Mouse (Mus musculus) ZHBTc4 (cell line): ENCODE results near the gene Bend4.

Experiments used
- DNase-seq: peaks from one replicate; pipeline ENCODE4 v3.0.0-alpha.2; 2011; ENCODE audit warnings: low read depth, low spot score

Gene Bend4

DNA sequence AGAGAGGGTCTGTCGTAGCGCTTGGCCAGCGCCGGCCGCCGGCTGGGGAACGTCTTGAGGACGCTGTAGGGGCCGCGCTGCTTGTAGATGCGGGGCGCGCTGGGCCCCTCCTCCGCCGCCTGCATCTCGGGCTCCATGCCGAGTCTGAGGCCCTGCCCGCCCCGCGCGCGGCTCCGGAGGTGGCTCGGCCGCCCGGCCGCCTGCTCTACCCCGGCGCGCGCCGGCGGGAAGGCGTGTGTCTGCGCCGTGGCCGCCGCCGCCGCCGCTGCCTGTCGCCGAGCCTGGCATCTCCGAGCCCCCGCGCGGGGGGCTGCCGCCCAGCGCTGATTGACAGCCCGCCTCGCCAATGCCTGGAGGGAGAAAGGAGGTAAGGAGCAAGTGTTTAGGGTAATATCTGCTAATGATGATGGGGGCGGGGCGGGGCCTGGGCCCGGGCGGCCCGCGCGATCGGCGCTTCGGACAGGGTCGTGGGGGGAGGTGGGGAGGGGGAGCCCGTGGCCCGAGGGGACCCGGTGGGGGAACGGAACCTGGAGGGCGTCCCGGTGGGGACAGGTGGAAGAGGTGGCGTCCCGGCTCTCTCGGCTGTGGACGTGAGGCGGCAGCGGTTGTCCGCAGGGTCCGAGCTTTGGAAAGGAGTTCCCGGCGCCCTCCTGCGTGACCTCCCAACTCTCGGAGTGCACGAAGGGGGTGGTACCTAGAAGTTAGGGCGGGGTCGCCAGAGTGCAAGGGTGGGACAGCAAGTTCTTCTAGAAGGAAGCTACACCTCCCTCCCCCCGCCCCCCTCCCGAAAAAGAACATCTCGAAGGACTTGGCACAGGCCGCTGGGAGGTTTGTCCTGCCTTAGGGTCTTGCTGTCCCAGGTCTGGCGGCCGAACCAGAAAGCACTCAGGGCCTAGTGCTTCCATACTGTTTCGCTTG lies at the start of gene Bend4:
Gene Bend4, minus strand, starts transcription at position 868 of the 918 bp plus-strand sequence.
- DNase-seq = peak; percentile 96

DNA sequence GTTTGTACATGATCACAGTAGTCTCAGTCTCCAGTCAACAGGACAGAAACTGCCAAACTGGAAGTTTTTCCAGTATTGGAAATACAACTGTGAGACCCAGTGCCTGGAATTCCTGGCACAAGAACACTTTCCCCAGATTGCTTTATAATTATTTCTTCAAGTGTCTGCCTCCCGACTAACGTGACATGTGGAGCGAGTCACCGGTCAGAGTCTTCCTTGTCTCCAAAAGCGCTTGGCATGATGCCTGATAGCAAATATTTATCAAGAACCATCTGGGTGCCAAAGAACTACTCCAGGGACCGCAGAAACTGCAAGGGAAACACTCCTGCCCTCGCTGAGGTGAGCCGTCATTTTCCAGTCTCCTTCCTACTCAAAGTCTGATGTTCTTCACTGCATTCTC lies 45.6 kb upstream of the Bend4 start:
- no peak for DNase-seq

DNA sequence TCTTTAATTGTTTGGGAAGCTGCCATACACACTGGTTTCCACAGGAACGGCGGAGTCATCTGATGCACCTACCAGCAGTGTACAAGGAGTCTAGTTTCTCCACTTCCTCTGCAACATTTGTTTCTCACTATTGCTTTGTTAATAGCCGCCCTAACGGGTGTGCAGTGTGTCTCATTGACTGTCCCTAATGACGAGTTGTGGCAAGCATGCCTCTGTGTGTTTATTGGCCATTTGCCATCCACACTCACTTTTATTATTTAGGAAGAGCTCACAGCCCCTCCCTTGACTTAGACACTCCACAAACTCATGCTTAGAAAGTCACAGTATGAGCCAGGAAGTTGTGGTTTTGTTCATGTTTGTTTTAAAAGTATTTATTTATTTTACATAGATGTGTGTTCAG lies 45.0 kb upstream of the Bend4 start:
- DNase-seq = no peak

DNA sequence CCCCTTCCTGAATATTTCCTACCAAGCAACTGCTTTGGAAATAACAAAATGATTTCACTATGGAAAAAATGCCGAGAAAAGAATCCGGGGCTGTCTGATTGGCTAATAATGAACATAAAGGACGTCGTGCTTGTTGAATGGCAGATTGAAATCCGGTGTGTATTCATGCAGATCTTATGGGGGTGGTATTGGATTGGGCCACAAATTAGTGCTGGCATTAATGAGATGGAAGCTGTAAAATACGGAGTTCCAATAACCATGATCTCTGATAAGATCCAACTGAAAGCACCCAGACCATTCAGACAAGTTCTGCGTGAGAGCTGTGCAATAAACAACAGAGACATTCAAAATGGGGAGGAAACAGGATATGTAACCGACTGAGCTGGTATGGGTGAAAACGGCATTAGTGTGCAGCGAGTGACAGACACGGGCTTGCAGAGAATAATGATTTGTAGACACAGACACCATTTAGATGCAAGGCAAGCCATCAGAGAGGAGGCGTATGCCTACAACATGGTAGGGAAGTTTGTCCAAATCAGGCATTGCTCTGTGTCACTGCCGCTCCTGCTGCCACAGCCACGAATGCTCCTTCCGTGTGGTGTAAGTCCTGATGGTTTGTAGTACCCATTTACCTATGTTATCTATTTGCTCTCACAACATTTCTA lies 38.9 kb upstream of the Bend4 start:
- no peak for DNase-seq

DNA sequence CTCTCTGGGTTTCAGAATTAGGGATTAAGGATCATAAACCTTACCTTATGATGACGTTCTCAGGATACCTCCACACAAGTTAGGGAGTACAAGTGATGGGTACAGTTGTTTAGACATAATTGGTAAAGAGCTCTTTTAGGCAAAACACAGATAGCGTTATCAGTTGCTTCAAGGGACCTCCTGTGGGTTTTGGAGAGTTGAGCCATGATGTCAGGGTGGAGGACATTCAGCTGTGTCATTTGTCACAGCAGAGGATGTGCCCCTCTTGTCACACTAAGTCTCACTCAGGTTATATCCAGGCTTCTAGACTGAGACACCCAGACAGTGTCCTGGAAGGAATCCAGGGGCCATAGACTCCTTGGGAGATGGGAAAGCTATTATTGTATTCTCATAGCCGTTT lies 36.8 kb upstream of the Bend4 start:
- no peak for DNase-seq

DNA sequence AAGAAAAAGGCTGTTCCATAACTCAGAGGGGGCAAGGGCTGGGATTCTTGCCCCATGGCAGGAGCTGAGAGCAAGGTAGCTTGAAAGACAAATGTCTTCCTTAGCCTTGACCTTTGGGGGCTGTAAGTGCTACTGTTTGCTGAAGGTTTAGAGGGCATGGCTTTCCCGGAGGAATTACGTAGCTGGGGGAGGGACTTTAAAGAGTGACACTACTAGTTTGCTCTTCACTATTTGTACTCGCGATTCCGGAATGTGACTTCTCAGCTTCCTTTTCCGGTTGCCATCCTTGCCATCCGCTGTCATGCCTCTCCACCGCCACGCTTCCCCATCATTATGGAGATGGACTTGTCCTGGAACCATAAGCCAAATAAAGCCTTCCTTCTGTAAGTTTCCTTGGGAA lies 35.5 kb upstream of the Bend4 start:
- peak; percentile 90 for DNase-seq

DNA sequence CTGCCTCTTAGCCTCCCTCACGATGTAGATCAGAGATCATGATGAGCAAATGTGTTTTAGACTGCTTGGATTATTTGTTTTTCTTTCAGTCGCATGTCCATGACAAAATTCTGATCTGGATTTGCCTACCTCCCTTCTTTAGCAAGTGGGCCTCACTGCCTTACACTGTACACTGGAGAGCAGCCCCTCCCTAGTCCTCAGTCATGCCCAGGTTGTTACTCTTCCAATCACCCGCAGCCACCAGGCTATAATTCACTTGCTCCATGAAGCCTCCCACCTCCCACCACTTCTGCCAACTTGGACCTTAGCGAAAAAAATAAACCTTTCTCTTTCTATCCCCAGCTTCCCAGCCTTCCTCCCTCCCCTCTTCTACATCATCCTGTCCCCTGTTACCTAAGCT lies 34.2 kb upstream of the Bend4 start:
- DNase-seq = no peak

DNA sequence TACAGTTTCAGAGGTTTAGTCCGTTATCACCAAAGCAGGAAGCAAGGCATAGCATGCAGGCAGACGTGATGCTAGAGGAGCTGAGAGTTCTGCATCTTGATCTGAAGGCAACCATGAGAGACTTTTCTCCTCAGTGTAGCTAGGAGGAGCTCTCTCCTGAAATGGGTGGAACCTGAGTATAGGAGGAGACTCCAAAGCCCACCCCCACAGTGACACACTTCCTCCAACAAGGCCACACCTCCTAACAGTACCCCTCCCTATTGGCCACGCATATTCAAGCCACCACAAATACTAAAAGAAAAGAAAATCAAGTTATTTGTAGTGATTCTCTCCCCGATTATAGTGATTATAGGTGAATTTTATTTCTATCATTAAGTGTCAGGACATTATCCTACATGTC lies 28.7 kb upstream of the Bend4 start:
- peak; percentile 62 for DNase-seq

DNA sequence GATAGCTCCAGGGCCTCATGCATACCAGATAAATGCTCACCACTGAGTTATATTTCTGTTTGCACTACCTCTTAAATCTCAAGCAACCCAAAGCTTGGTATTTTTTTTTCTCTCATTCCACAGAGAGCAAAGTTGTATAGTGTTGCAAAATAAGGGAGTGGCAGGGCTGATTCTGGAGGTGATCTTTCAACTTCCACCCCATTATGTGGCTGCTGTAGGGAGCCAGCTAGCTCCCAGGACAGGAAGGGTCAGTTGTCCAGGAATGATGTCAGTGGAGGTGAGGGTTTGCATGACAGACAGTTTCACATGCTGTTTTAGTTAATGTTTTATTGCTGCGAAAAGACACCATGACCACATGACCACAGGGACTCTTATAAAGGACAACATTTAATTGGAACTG lies 26.2 kb upstream of the Bend4 start:
- no peak for DNase-seq

DNA sequence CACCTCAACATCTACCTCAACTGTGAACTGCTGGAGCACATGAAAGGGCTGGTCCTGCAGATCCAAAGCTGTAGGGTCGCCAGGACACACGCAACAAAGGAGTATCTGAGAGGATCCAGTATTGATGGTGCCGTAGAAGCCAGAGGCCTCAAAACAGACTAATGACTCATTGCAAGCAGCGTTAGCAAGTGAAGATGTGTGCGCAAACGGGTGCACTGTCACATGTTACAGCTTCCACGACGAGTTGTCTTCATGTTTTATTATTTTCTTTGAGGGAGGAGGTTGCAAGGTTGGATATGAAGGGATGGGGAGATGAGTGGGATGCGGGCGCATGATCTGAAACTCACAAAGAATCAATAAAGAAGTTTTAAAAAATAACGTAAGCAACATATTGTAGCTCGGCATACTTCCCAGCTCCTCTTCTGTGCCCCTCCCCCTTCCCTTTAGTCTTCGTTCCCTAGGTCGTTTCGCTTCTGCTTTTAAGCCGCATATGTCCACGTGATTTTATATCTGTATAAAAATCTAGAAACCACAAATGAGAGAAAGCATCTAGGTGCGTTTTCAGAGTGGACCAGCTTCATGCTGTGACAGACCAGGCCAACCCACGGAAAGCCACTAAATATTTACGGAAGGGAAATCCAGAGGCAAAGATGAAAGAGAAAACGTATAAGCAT lies 22.0 kb upstream of the Bend4 start:
- DNase-seq = no peak

DNA sequence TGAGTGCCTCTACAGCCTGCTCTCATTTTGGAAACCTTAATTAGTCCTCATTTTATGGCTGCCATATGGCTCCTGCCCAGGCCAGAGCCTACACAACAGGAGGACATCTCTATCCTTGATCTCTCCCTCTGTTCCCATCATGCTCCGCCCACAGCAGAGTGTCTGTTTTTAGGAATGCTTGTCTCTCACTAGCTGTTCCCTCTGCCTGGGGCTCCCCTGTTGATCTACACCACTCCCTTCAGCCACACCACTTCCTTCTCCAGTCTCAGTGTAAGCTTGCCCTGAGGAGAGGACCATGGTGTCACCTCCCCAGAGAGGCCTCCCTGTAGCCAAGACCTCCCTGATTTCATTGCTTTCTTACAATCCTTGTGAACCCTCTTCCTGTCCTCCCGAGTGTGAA lies 18.4 kb upstream of the Bend4 start:
- DNase-seq = peak; percentile 30

DNA sequence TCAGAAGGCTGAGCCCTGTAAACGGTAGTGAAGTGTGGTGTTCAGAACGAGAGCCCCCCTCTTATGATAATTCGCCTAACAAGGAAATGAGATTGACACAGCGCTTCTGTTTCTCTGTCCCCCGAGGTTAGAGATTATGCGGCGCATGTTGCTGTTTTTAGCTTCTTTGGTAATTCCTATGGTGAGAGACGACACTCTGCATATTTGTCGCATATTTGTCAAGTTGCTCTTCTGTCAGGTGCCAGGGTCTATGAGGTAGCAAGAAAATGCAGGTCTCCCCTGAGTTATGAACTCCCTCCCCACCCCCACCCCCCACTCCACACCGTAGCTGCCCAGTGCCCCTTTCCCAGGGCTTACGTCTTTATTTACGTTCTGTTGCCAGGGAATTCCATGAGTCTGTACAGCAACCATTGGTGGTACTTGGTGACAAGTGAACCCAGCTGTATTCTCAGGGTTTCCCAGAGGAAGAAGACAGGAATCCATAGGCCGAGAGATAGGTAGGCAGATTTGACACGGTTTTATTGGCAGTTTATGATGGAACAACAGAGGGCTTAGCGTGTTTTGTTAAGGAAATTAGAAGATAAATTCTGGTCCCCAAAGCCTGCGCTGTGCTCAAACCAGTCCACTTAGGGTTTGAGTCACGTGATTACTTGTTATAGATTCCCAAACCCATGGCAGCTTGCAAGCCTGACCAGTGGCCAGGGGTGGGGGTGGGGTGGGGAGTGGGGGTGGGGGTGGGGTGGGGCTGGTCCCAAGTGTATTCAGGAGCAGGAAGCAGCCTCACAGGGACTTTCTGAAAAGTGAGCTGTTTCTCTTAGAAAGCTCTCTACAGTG lies 16.3 kb upstream of the Bend4 start:
- peak; percentile 21 for DNase-seq

DNA sequence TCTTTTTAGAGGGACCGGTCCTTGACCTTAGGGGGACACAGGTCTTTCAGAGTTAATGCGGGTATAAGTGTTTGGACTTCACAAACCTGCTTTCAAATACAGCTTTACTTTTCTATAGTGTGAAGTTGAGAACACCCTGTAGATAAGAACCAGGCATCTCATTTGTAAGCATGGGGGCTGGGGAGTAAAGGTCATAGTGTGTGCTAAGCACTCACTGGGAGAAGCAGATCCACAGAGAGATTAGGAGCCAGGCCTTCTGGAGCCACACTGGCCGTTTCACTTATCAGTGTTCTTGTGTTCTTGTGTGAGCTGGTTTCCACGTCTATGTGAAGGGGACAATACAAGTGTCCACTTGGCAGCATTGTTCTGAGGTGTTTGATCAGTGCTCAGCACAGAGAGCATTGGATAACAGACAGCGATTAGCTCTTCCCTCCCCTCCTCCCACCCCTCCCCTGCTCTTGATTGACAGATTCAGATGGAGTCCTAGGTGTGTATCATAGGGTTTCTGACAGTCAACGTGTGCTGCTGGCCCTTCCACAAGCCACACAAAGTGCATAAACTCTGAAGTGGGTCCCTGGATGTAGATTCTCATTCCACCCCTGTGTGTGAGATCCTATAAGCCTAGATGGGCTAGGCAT lies 14.8 kb upstream of the Bend4 start:
- no peak for DNase-seq

DNA sequence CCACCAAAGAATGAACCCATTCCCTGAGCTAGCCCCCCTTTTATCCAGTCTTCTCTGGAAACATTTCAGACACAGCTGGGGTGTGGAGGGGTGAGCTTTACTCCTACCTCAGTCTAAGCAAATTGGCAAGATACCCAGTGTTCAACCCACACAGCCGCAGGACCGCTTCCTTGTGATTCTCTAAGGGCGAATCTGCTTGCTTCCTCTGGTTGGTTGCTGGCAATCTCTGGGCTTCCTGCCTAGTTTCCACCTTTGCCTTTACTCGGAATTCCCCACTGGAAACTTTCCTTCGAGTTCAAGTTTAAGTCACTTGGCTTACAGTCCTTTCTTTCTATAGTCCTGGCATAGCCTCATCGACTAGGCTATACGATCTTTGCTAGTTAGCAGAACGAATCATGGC lies 12.5 kb upstream of the Bend4 start:
- DNase-seq = no peak

DNA sequence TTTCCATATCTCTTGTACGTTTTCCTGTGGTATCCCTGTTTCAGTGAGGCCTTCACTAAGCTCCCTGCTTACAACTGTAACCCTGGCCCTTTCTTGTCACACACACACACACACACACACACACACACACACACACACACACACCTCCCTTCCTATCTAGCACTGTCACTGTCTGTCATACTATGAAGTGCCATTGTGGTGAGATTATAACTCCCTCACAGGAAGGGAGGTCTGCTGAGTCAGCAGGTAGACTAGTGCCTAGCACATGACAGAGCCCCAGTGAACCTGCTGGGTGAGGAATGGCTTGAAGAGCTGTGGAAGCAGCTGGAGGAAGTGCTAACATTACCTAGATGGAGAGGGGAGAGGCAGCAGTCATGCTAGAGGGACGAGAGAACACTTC lies 9.3 kb upstream of the Bend4 start:
- DNase-seq = peak; percentile 49

DNA sequence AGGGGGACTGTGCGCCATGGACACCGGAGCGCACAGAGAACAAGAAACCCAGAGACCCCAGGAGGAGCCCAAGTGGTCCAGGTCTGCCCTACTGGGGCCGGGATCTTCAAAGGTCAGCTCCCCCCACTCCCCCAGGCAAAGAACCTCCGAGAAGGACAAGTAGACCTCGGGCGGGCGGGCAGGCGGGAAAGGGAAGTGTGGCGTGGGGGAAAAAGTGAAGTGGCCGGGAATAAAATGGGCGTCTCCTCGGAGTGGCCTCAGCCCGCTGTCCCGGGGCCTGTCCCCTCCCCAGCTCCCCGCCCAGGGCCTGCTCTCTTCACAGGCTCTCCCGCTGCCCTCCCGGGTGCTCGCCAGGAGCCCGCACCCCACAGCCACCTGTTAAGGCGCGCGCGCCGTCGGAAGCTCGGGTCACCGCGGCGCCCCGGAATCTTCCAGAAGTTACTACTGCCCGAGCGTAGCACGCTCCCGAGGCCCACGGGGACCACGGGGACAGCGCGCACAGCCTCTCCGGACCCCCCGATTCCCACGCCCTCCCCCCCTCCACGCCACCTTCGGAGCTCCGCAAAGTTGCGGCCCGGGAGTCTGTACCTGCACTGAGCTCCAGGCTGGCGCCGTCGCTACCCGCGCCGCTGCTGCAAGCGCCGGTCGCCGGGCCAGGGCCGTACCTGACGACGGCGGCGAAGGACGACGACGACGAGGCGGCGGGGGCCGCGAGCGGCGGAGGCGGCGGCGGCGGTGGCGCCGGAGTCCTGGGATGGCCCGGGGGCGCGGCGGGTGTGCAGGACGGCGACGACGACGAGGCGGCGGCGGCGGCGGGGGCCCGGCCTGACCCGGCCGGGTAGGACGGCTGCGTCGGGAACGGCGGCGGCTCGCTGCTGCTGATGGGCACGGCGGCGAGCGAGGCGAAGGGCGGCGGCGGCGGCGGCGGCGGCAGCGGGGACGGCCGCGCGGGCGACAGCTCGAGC lies 1.4 kb downstream of the Bend4 start:
- peak; percentile 42 for DNase-seq

DNA sequence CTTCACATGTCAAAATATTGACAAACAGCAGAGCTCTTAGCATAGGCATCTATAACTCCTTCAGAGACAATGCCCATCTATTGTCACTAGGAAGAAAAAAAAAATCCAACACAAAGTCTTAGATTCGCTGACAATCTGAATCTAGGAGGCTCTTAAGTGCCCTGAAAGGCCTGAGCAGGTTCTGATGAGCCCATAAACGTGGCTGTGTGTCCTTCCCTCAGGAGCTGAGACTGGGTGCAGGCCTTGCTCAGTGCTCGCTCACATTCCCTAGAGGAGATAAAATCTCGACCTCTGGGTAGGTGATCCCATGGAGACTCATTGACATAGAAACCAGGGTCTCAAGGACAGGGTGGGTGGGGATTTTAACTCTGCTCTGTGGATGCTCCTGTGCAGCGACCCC lies 2.1 kb downstream of the Bend4 start:
- peak; percentile 39 for DNase-seq

DNA sequence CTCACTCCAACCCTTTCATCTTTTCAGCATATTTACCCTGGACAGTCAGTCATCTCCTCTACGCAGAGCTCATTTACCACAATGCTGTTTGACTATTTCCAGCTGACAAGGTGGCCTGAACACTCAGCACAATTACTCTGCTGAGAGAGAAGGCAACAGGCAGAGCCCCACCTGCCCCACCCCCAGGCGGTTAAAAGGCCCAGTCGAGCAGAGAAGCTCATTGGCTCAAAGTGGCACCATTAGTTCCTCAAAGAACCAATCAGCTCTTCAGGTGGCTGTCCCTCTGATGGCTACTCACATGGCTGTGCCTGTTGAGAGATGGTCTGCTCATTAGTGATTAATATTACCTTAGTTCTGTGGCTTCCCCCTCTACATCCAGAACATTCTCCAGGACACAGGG lies 3.5 kb downstream of the Bend4 start:
- DNase-seq = peak; percentile 63

DNA sequence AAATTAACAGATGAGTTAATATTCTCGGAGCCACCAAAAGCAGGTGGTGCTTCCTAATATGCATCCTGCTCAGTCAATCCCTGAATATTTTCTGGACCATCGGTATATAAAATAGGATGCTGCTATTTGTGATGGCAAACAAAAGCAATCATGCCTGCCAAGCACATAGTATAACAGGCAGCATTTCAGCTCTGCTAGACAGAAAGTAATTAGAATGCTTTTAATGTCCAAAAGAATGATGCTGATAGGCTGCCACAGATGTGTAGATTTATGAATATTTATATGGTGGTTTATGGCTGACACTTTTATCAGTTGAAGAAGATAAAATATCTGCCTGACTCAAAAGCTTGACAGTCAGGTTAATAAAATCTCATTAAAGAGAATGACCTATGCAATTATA lies 4.1 kb downstream of the Bend4 start:
- DNase-seq = no peak

DNA sequence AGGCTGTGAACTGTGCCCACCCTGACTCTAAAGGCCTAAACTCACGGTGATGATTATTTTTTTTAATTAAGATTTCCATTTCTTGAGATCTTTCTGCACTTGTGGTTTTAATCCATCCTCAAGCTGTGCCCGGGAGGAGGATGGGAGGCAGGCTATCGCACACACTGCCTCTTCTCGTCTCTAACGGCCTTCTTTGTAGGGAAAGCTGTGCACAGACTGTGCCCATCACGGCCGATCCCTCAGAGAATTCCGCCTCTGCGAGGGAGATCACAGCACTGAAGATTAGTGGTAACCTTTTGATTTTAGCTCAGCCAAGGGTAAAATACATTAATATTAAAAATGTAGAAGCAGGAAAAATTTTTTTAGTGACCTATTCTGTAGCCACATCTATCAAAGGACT lies 4.8 kb downstream of the Bend4 start:
- no peak for DNase-seq
